Mouse (Mus musculus): ENCODE results near the gene Actn1. TPM values are rescaled to one million over a fixed set of nuclear protein-coding genes. Genes with fewer than 3 reads are reported as not detected.

Gene Actn1
- polyA plus RNA-seq, 1 experiment: 193 TPM

DNA sequence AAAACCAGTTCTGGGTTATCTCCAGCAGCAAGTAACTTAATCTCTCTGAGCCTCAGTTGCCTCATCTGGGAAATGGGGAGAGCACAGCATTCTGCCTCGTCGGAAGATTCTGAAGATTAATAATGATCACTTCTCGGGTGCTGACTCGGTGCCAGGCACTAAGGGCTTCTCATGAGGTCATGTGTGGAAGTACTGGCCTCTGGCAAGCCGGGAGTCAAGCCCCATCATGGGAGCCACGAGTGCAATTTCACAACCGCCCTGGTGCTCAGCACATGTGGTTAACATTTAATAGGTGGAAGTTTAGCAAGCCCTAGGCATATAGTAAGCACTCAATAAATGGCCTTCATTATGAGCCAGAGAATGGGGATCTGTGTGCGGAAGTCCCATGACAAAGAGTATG, 125.0 kb downstream of the Actn1 start:
- no peak overlapping the region for H3K9ac ChIP-seq (ENCODE audit: low read depth, poor library complexity, severe bottlenecking)
- TF ChIP-seq EP300 (IDR thresholded peaks at IDR 0.05; ENCODE audit: insufficient read depth, low read depth, low read length) (no peak), CTCF (IDR thresholded peaks at IDR 0.05; ENCODE audit: low read depth, low read length) (no peak), POLR2A (IDR thresholded peaks at IDR 0.05; ENCODE audit: insufficient read depth, low read length) (no peak)
- H3K4me3 ChIP-seq (ENCODE audit: low read depth, low read length): no peak overlapping the region
- H3K9me3 ChIP-seq (replicated peaks; ENCODE audit: control insufficient read depth, insufficient read depth, low read length, poor library complexity, severe bottlenecking): no peaks in the 10 kb centered on the region
- no peaks in the 10 kb centered on the region for H3K27me3 ChIP-seq (ENCODE audit: control insufficient read depth, insufficient read depth, low read length, poor library complexity, severe bottlenecking)
- no peaks in the 10 kb centered on the region for H3K4me1 ChIP-seq (ENCODE audit: control insufficient read depth, insufficient read depth, low read length)
- no peak overlapping the region for H3K27ac ChIP-seq (ENCODE audit: insufficient read depth, low read length)
- no peaks in the 10 kb centered on the region for H3K36me3 ChIP-seq (ENCODE audit: control insufficient read depth, insufficient read depth, low read length, poor library complexity, severe bottlenecking)

DNA sequence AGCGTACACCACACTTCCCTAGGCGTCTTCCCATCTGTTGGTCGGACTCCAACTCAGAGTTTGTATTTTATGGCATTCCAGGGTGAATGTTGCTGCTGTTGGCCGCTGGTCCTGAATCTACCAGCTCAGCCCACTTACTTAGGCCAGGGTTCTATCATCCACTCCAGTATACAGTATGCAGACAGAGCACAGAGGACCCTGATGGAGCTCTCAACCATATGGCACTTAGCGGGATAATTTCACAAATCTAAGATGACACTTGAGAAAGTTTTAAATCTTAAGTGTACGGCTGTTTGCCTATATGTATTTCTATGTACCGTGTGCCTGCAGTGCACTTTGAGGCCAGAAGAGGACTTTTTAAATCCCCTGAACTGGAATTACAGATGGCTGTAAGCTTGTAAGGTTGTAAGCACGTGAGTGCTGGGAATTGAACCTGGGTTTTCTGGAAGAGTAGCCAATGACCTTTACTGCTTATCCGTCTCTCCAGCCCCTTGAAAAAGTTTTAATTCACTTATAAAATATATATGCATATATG, 127.1 kb downstream of the Actn1 start:
- no peaks in the 10 kb centered on the region for H3K27me3 ChIP-seq (ENCODE audit: control insufficient read depth, insufficient read depth, low read length, poor library complexity, severe bottlenecking)
- no peak overlapping the region for H3K27ac ChIP-seq (ENCODE audit: insufficient read depth, low read length)
- no peaks in the 10 kb centered on the region for H3K9me3 ChIP-seq (replicated peaks; ENCODE audit: control insufficient read depth, insufficient read depth, low read length, poor library complexity, severe bottlenecking)
- TF ChIP-seq POLR2A (IDR thresholded peaks at IDR 0.05; ENCODE audit: insufficient read depth, low read length) (no peak), EP300 (IDR thresholded peaks at IDR 0.05; ENCODE audit: insufficient read depth, low read depth, low read length) (no peak)
- no peak overlapping the region for H3K9ac ChIP-seq (ENCODE audit: low read depth, poor library complexity, severe bottlenecking)
- no peaks in the 10 kb centered on the region for H3K36me3 ChIP-seq (ENCODE audit: control insufficient read depth, insufficient read depth, low read length, poor library complexity, severe bottlenecking)
- H3K4me1 ChIP-seq (ENCODE audit: control insufficient read depth, insufficient read depth, low read length): no peaks in the 10 kb centered on the region
- no peak overlapping the region for H3K4me3 ChIP-seq (ENCODE audit: low read depth, low read length)

DNA sequence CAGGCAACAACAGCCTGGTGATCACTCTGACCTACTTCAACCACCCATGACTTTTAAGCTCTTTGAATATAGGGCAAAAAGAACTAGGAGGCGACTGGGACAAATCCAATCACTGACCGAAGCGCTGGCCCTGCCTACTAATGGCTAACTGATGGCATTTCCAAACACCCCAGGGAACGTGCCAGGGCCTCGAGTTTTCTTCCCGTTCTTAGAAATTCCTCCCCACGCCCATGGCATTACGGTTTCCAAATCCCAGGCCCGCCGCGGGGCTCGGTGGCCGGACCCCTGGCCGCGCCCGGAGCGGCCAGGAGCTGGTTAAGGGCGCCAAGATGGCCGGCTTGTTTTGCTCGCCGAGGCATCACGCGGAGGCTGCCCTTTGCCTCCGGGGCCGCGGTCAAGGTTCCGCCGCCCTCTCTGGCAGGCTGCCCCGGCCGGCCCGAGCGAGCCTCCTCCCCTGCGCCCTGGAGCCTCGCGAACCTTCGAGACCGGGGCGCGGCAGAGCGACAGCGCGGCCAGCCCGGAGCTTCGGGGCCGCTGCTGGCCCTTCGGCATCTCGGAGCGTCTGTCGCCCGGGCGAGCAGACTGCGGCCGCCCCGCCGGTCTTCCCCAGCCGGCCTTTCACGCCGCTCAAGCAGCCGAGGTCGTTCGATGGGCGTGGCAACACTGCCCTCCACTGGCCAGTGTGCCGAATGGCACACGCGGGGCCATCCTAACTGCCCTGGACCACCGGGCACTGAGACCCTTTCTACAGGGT, 127.7 kb downstream of the Actn1 start:
- H3K9me3 ChIP-seq (replicated peaks; ENCODE audit: control insufficient read depth, insufficient read depth, low read length, poor library complexity, severe bottlenecking): no peaks in the 10 kb centered on the region
- H3K27me3 ChIP-seq (ENCODE audit: control insufficient read depth, insufficient read depth, low read length, poor library complexity, severe bottlenecking): no peaks in the 10 kb centered on the region
- peaks cover under 1% of the 10 kb centered on the region for H3K4me1 ChIP-seq (ENCODE audit: control insufficient read depth, insufficient read depth, low read length)
- H3K4me3 ChIP-seq (ENCODE audit: low read depth, low read length): peak overlapping the region; percentile 56
- H3K9ac ChIP-seq (ENCODE audit: low read depth, poor library complexity, severe bottlenecking): peak overlapping the region; percentile 75
- TF ChIP-seq POLR2A (IDR thresholded peaks at IDR 0.05; ENCODE audit: insufficient read depth, low read length): no peak
- TF ChIP-seq EP300 (IDR thresholded peaks at IDR 0.05; ENCODE audit: insufficient read depth, low read depth, low read length): no peak; the same call in 1 of the 2 replicates
- TF ChIP-seq CTCF (IDR thresholded peaks at IDR 0.05; ENCODE audit: low read depth, low read length): peak; percentile 90
- no peak overlapping the region for H3K27ac ChIP-seq (ENCODE audit: insufficient read depth, low read length)
- H3K36me3 ChIP-seq (ENCODE audit: control insufficient read depth, insufficient read depth, low read length, poor library complexity, severe bottlenecking): no peaks in the 10 kb centered on the region

DNA sequence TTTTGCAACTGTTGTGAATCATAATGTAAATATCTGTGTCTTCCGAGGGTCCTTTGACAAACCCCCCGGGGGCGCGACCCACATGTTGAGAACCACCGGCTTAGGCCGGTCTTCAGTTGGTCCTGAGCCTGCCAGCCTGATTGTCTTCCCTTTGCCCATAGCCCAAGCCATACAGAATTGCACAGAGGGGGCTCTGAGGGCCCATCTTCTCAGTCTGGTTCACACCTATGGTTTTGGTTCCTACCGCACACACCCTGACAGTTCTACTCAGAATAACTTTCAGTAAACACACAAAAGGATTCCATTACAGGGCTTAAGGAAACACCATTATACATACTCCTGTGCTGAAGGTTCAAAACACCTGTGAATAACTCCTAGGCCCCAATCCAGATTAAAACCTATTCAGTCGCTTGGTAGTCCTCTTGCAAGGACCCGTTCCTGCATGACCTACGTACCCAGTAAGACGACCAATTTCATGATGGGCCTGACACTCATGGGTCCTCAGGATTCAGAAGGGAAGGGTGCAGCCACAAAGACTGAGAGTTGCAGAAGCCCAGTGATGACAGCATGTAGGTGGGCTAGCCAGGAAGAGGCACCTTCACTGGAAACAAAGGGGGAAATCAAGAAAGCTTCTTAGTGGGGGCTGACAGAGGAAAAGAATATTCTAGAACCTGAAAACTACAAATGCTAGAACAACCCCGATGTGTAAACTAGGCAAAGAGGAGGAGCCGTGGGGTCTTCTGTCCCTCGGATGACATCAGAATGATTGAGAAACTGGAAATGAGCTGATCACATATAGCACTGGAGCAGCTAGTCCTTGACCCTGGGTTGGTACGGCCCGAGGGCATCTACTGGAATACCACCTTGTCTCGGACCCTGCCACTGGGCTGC, 128.6 kb downstream of the Actn1 start:
- peaks cover 3% of the 10 kb centered on the region for H3K4me1 ChIP-seq (ENCODE audit: control insufficient read depth, insufficient read depth, low read length)
- TF ChIP-seq EP300 (IDR thresholded peaks at IDR 0.05; ENCODE audit: insufficient read depth, low read depth, low read length) (no peak), POLR2A (IDR thresholded peaks at IDR 0.05; ENCODE audit: insufficient read depth, low read length) (no peak), CTCF (IDR thresholded peaks at IDR 0.05; ENCODE audit: low read depth, low read length) (no peak)
- H3K36me3 ChIP-seq (ENCODE audit: control insufficient read depth, insufficient read depth, low read length, poor library complexity, severe bottlenecking): no peaks in the 10 kb centered on the region
- H3K4me3 ChIP-seq (ENCODE audit: low read depth, low read length): peak overlapping the region; percentile 56
- peak overlapping the region; percentile 75 for H3K9ac ChIP-seq (ENCODE audit: low read depth, poor library complexity, severe bottlenecking)
- no peaks in the 10 kb centered on the region for H3K9me3 ChIP-seq (replicated peaks; ENCODE audit: control insufficient read depth, insufficient read depth, low read length, poor library complexity, severe bottlenecking)
- no peaks in the 10 kb centered on the region for H3K27me3 ChIP-seq (ENCODE audit: control insufficient read depth, insufficient read depth, low read length, poor library complexity, severe bottlenecking)
- H3K27ac ChIP-seq (ENCODE audit: insufficient read depth, low read length): no peak overlapping the region

DNA sequence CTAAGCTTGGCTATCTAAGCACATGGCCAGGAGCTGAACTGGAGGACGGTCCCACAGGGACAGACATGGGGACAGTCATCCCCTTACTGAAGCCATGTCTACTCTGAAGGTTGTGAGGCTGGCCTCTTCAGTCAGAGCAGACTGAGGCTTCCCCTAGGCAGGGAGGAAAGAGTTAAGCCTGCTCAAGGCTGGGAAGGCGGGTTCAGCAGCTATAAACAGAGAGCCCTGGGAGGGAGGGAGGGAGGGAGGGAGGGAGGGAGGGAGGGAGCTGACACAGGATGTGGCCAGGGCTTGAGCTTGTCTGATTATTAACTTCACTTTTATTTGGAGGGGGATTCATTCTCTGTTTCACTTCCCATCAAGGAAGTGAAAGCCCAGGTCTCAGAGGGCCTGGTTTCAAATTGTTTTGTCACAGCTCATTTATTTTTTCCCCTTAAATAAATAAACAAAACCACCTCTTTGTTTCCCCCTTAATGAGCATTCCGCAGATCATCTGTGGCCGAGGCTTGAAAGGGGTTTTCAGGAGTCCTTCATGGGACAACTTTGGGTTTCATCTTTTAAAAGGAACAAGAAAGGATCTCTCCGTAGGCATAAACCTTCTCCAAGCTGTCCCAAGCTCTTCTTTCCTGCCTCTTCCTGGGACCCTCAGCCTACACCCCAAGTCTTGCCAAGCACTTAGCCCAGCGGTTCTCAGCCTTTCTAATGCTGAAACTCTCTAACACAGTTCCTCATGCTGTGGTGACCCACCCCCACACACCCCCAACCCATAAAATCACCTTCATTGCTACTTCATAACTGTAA, 129.4 kb downstream of the Actn1 start:
- H3K9ac ChIP-seq (ENCODE audit: low read depth, poor library complexity, severe bottlenecking): no peak overlapping the region
- no peaks in the 10 kb centered on the region for H3K27me3 ChIP-seq (ENCODE audit: control insufficient read depth, insufficient read depth, low read length, poor library complexity, severe bottlenecking)
- TF ChIP-seq POLR2A (IDR thresholded peaks at IDR 0.05; ENCODE audit: insufficient read depth, low read length) (no peak), CTCF (IDR thresholded peaks at IDR 0.05; ENCODE audit: low read depth, low read length) (no peak), EP300 (IDR thresholded peaks at IDR 0.05; ENCODE audit: insufficient read depth, low read depth, low read length) (no peak)
- no peaks in the 10 kb centered on the region for H3K9me3 ChIP-seq (replicated peaks; ENCODE audit: control insufficient read depth, insufficient read depth, low read length, poor library complexity, severe bottlenecking)
- H3K36me3 ChIP-seq (ENCODE audit: control insufficient read depth, insufficient read depth, low read length, poor library complexity, severe bottlenecking): no peaks in the 10 kb centered on the region
- peaks cover 3% of the 10 kb centered on the region for H3K4me1 ChIP-seq (ENCODE audit: control insufficient read depth, insufficient read depth, low read length)
- no peak overlapping the region for H3K4me3 ChIP-seq (ENCODE audit: low read depth, low read length)
- H3K27ac ChIP-seq (ENCODE audit: insufficient read depth, low read length): no peak overlapping the region
